Mouse (Mus musculus) lung, adult 2 months (tissue): ENCODE measurements around the gene Cd83.

Experiments
- CTCF ChIP-seq: fragments of 200-500 bp; IDR thresholded peaks from 2 replicates; pipeline ENCODE4 v1.5.1; 2011; ENCODE audit warnings: mild to moderate bottlenecking, low read length, control low read depth; ENCODE audit not compliant: insufficient read depth
- POLR2A ChIP-seq: fragments of 200-500 bp; IDR thresholded peaks from 2 replicates; pipeline ENCODE4 v1.6.1; 2011; ENCODE audit warnings: low read depth, mild to moderate bottlenecking, control low read depth, low read length, borderline replicate concordance; ENCODE audit errors: extremely low read depth

- no peak for TF ChIP-seq CTCF
- TF ChIP-seq POLR2A, result no peak
These were observed 4.5 kb upstream of the Cd83 start for GRCm38 (mm10) chr13:43780071-43780470.
